Mouse (Mus musculus): Measurements from ENCODE around the gene Rassf3. TPM values are rescaled to one million over a fixed set of nuclear protein-coding genes. Genes with fewer than 3 reads are reported as not detected.

Rassf3 gene
- polyA plus RNA-seq, 1 experiment from 2014 or later: 25.3 TPM

- H3K27ac ChIP-seq (replicated peaks in 1 of 2; ENCODE audit: control insufficient read depth in 1 of 2, insufficient read depth in 1 of 2, low read depth in 2 of 2, low read length in 2 of 2): no peak overlapping the region
- peaks cover 27 to 54% of the 10 kb centered on the region in 2 experiments for H3K4me1 ChIP-seq (ENCODE audit: control insufficient read depth in 2 of 2, insufficient read depth in 2 of 2, low read length in 2 of 2)
- no peak overlapping the region for H3K4me3 ChIP-seq (ENCODE audit: control insufficient read depth in 1 of 2, insufficient read depth in 1 of 2, low read depth in 1 of 2, low read length in 2 of 2)
- no peaks in the 10 kb centered on the region for H3K9me3 ChIP-seq (ENCODE audit: control insufficient read depth, low read length)
- no peak overlapping the region for H3K9ac ChIP-seq (ENCODE audit: low read length)
- whole genome bisulfite sequencing: 81% methylated on average over 5 of the region's 5 CpGs
- H3K4me2 ChIP-seq (ENCODE audit: low read length): no peak overlapping the region
- H3K27me3 ChIP-seq (ENCODE audit: control insufficient read depth, insufficient read depth, low read length): no peaks in the 10 kb centered on the region
- no peak for ATAC-seq (ENCODE audit: insufficient number of reproducible peaks, insufficient read depth, low FRiP score, low read depth)
- no peaks in the 10 kb centered on the region for H3K36me3 ChIP-seq (ENCODE audit: control insufficient read depth, insufficient read depth, low read length)
Observed at GRCm38 (mm10) chr10:121468261-121468660, 7.9 kb downstream of the Rassf3 start.

GRCm38 (mm10) chr10:121467792-121468191 is 8.4 kb downstream of the Rassf3 start:
- 62% methylated on average over 8 of the region's 8 CpGs for WGBS
- H3K36me3 ChIP-seq (ENCODE audit: control insufficient read depth, insufficient read depth, low read length): peaks cover under 1% of the 10 kb centered on the region; the same call in 1 of the 2 replicates
- H3K9me3 ChIP-seq (ENCODE audit: control insufficient read depth, low read length): no peaks in the 10 kb centered on the region
- H3K4me3 ChIP-seq (ENCODE audit: control insufficient read depth in 1 of 2, insufficient read depth in 1 of 2, low read depth in 1 of 2, low read length in 2 of 2): no peak overlapping the region
- no peak for ATAC-seq (ENCODE audit: insufficient number of reproducible peaks, insufficient read depth, low FRiP score, low read depth)
- no peaks in the 10 kb centered on the region for H3K27me3 ChIP-seq (ENCODE audit: control insufficient read depth, insufficient read depth, low read length)
- no peak overlapping the region for H3K27ac ChIP-seq (replicated peaks in 1 of 2; ENCODE audit: control insufficient read depth in 1 of 2, insufficient read depth in 1 of 2, low read depth in 2 of 2, low read length in 2 of 2)
- no peak overlapping the region for H3K9ac ChIP-seq (ENCODE audit: low read length)
- H3K4me2 ChIP-seq (ENCODE audit: low read length): no peak overlapping the region
- H3K4me1 ChIP-seq (ENCODE audit: control insufficient read depth in 2 of 2, insufficient read depth in 2 of 2, low read length in 2 of 2): peaks cover 25 to 50% of the 10 kb centered on the region in 2 experiments

- no peak overlapping the region for H3K4me3 ChIP-seq (ENCODE audit: control insufficient read depth in 1 of 2, insufficient read depth in 1 of 2, low read depth in 1 of 2, low read length in 2 of 2)
- peaks cover 6% of the 10 kb centered on the region for H3K36me3 ChIP-seq (ENCODE audit: control insufficient read depth, insufficient read depth, low read length)
- H3K9ac ChIP-seq (ENCODE audit: low read length): no peak overlapping the region
- no peak overlapping the region for H3K4me2 ChIP-seq (ENCODE audit: low read length)
- no peaks in the 10 kb centered on the region for H3K9me3 ChIP-seq (ENCODE audit: control insufficient read depth, low read length)
- no peak for ATAC-seq (ENCODE audit: insufficient number of reproducible peaks, insufficient read depth, low FRiP score, low read depth)
- no peaks in the 10 kb centered on the region for H3K27me3 ChIP-seq (ENCODE audit: control insufficient read depth, insufficient read depth, low read length)
- no peak overlapping the region for H3K27ac ChIP-seq (replicated peaks in 1 of 2; ENCODE audit: control insufficient read depth in 1 of 2, insufficient read depth in 1 of 2, low read depth in 2 of 2, low read length in 2 of 2)
- 73% methylated on average over 13 of the region's 13 CpGs for WGBS
- H3K4me1 ChIP-seq (ENCODE audit: control insufficient read depth in 2 of 2, insufficient read depth in 2 of 2, low read length in 2 of 2): peaks cover 28 to 50% of the 10 kb centered on the region in 2 experiments
Observed at GRCm38 (mm10) chr10:121467016-121467415, 9.1 kb downstream of the Rassf3 start.

GRCm38 (mm10) chr10:121465033-121465432 is 11.1 kb downstream of the Rassf3 start:
- no peak overlapping the region for H3K4me2 ChIP-seq (ENCODE audit: low read length)
- peak overlapping the region in 1 of 2 experiments; percentile 57; a peak in 2 of 4 replicates for H3K27ac ChIP-seq (replicated peaks in 1 of 2; ENCODE audit: control insufficient read depth in 1 of 2, insufficient read depth in 1 of 2, low read depth in 2 of 2, low read length in 2 of 2)
- 62% methylated on average over 5 of the region's 5 CpGs for WGBS
- H3K9me3 ChIP-seq (ENCODE audit: control insufficient read depth, low read length): no peaks in the 10 kb centered on the region
- no peak for ATAC-seq (ENCODE audit: insufficient number of reproducible peaks, insufficient read depth, low FRiP score, low read depth)
- no peak overlapping the region for H3K4me3 ChIP-seq (ENCODE audit: control insufficient read depth in 1 of 2, insufficient read depth in 1 of 2, low read depth in 1 of 2, low read length in 2 of 2)
- no peaks in the 10 kb centered on the region for H3K27me3 ChIP-seq (ENCODE audit: control insufficient read depth, insufficient read depth, low read length)
- peaks cover 6% of the 10 kb centered on the region for H3K36me3 ChIP-seq (ENCODE audit: control insufficient read depth, insufficient read depth, low read length)
- no peak overlapping the region for H3K9ac ChIP-seq (ENCODE audit: low read length)
- peaks cover 30 to 49% of the 10 kb centered on the region in 2 experiments for H3K4me1 ChIP-seq (ENCODE audit: control insufficient read depth in 2 of 2, insufficient read depth in 2 of 2, low read length in 2 of 2)

- peak overlapping the region; percentile 52 for H3K9ac ChIP-seq (ENCODE audit: low read length)
- 54% methylated on average over 24 of the region's 24 CpGs for WGBS
Observed at GRCm38 (mm10) chr10:121462162-121462881, 13.8 kb downstream of the Rassf3 start.

GRCm38 (mm10) chr10:121461404-121462161 is 14.6 kb downstream of the Rassf3 start:
- peaks cover 6% of the 10 kb centered on the region for H3K36me3 ChIP-seq (ENCODE audit: control insufficient read depth, insufficient read depth, low read length)
- peak overlapping the region; percentile 58 to 70 for H3K27ac ChIP-seq (replicated peaks in 1 of 2; ENCODE audit: control insufficient read depth in 1 of 2, insufficient read depth in 1 of 2, low read depth in 2 of 2, low read length in 2 of 2)
- no peaks in the 10 kb centered on the region for H3K27me3 ChIP-seq (ENCODE audit: control insufficient read depth, insufficient read depth, low read length)
- ATAC-seq (ENCODE audit: insufficient number of reproducible peaks, insufficient read depth, low FRiP score, low read depth): peak; percentile 39; the same call in 1 of the 2 replicates
- peaks cover 18 to 40% of the 10 kb centered on the region in 2 experiments for H3K4me1 ChIP-seq (ENCODE audit: control insufficient read depth in 2 of 2, insufficient read depth in 2 of 2, low read length in 2 of 2)
- peak overlapping the region; percentile 21 to 23 for H3K4me3 ChIP-seq (ENCODE audit: control insufficient read depth in 1 of 2, insufficient read depth in 1 of 2, low read depth in 1 of 2, low read length in 2 of 2)
- H3K4me2 ChIP-seq (ENCODE audit: low read length): peak overlapping the region; percentile 64
- no peaks in the 10 kb centered on the region for H3K9me3 ChIP-seq (ENCODE audit: control insufficient read depth, low read length)
- H3K9ac ChIP-seq (ENCODE audit: low read length): peak overlapping the region; percentile 52
- WGBS: 6% methylated on average over 22 of the region's 22 CpGs

More at GRCm38 (mm10) chr10:121462162-121462881, 13.8 kb downstream of the Rassf3 start:
- no peaks in the 10 kb centered on the region for H3K27me3 ChIP-seq (ENCODE audit: control insufficient read depth, insufficient read depth, low read length)
- peak overlapping the region; percentile 64 for H3K4me2 ChIP-seq (ENCODE audit: low read length)
- peaks cover 6% of the 10 kb centered on the region for H3K36me3 ChIP-seq (ENCODE audit: control insufficient read depth, insufficient read depth, low read length)
- no peak for ATAC-seq (ENCODE audit: insufficient number of reproducible peaks, insufficient read depth, low FRiP score, low read depth)
- H3K4me1 ChIP-seq (ENCODE audit: control insufficient read depth in 2 of 2, insufficient read depth in 2 of 2, low read length in 2 of 2): peaks cover 20 to 42% of the 10 kb centered on the region in 2 experiments
- peak overlapping the region; percentile 58 to 70 for H3K27ac ChIP-seq (replicated peaks in 1 of 2; ENCODE audit: control insufficient read depth in 1 of 2, insufficient read depth in 1 of 2, low read depth in 2 of 2, low read length in 2 of 2)
- no peaks in the 10 kb centered on the region for H3K9me3 ChIP-seq (ENCODE audit: control insufficient read depth, low read length)
- H3K4me3 ChIP-seq (ENCODE audit: control insufficient read depth in 1 of 2, insufficient read depth in 1 of 2, low read depth in 1 of 2, low read length in 2 of 2): 0 out of 4 replicates have a peak overlapping the region, but pooled peaks of 1 of the 2 experiments have one; percentile 21

- Histone ChIP-seq H3K4me3 (ENCODE audit: control insufficient read depth in 1 of 2, insufficient read depth in 1 of 2, low read depth in 1 of 2, low read length in 2 of 2) (no peak overlapping the region), H3K4me2 (ENCODE audit: low read length) (no peak overlapping the region), H3K9me3 (ENCODE audit: control insufficient read depth, low read length) (no peaks in the 10 kb centered on the region), H3K4me1 (ENCODE audit: control insufficient read depth in 2 of 2, insufficient read depth in 2 of 2, low read length in 2 of 2) (peaks cover 25 to 59% of the 10 kb centered on the region in 2 experiments), H3K36me3 (ENCODE audit: control insufficient read depth, insufficient read depth, low read length) (peaks cover 6% of the 10 kb centered on the region), H3K27ac (replicated peaks in 1 of 2; ENCODE audit: control insufficient read depth in 1 of 2, insufficient read depth in 1 of 2, low read depth in 2 of 2, low read length in 2 of 2) (no peak overlapping the region), H3K27me3 (ENCODE audit: control insufficient read depth, insufficient read depth, low read length) (no peaks in the 10 kb centered on the region), H3K9ac (ENCODE audit: low read length) (no peak overlapping the region)
- ATAC-seq (ENCODE audit: insufficient number of reproducible peaks, insufficient read depth, low FRiP score, low read depth): no peak
- WGBS: 76% methylated on average over 19 of the region's 19 CpGs
Observed at GRCm38 (mm10) chr10:121459124-121459853, 16.9 kb downstream of the Rassf3 start.

All from heart, embryonic 14.5 days (tissue).